Mouse (Mus musculus): Measurements from ENCODE around the gene Rnf114. TPM values are rescaled to one million over a fixed set of nuclear protein-coding genes. Genes with fewer than 3 reads are reported as not detected.

Gene Rnf114
- total RNA-seq, 2 experiments from 2014 or later: 40.0 to 40.9 TPM

DNA sequence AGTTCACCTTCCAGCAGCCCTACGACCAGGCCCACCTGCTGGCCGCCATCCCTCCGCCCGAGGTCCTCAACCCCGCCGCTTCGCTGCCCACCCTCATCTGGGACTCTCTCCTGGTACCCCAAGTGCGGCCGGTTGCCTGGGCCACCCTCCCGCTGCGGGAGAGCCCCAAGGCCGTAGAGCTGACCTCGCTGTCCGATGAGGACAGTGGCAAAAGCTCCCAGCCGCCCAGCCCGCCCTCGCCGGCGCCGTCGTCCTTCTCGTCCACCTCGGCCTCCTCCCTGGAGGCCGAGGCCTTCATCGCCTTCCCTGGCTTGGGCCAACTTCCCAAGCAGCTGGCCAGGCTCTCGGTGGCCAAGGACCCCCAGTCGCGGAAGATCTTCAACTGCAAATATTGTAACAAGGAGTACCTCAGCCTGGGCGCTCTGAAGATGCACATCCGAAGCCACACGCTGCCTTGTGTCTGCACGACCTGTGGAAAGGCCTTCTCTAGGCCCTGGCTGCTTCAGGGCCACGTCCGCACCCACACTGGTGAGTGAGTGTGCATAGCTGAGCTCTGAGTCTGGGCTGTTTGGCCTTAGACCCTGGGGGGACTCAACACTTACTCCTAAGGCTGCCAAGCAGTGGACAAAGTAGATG lies 46.3 kb downstream of the Rnf114 start:
- DNase-seq: peak; percentile 51
- intact Hi-C loops (cut with DNase I): loop anchor here (5.0 kb wide), 2 partner anchors 124 to 359 kb away; partner anchors contain the start of gene Gm20431

DNA sequence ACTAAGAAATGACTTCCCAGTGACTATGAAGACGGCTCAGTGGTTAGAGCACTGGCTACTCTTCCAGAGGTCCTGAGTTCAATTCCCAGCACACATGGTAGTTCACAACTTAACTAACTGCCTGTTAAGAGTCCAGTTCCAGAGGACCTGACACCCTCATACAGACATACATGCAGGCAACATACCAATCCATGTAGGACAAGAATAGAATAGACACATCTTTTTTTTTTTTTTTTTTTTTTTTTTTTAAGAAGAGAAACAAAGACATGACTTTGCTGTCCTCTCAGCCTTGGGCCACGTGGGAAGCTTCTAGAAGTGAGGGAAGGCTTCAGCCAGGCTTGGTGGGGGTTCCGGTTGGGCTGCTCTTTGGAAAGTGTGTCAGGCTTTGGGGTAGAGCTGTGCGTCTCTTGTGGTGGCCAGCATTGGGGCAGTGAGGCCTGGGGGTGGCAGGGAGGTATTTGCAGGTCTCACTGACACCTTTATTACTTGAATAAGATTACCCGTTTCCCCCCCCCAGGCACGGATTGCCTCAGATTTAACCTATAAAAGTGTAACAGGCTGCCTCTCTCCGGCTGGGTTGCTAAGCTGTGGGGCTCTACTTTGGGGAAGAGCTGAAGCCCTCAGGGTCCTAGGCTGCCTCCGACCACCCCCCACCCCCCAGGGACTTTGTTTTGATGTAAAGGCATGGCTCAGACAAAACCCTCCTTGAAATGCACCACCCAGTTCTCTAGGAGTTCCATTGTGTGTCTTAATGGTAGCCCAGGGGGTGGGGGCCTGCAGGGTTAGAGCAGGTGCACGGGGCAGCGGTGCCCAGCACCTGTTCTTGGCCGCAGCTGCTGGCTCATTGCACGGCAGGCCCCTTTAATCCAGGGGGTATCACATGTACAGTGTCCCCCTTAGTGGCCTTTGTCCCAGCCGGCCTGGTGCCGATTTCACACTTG lies 47.4 kb downstream of the Rnf114 start:
- H3K4me3 ChIP-seq: peak overlapping the region; percentile 82
- intact Hi-C loops (cut with DNase I): loop anchor here (5.0 kb wide), 2 partner anchors 122 to 357 kb away; partner anchors contain the start of gene Gm20431
- TF ChIP-seq CTCF (IDR thresholded peaks at IDR 0.05): no peak
- H3K27ac ChIP-seq: peak overlapping the region; percentile 86
- peak; percentile 51 for DNase-seq

More for the DNA sequence above, 46.3 kb downstream of the Rnf114 start:
- TF ChIP-seq CTCF (IDR thresholded peaks at IDR 0.05): no peak
- Histone ChIP-seq H3K27ac (peak overlapping the region; percentile 86), H3K4me3 (peak overlapping the region; percentile 82)

DNA sequence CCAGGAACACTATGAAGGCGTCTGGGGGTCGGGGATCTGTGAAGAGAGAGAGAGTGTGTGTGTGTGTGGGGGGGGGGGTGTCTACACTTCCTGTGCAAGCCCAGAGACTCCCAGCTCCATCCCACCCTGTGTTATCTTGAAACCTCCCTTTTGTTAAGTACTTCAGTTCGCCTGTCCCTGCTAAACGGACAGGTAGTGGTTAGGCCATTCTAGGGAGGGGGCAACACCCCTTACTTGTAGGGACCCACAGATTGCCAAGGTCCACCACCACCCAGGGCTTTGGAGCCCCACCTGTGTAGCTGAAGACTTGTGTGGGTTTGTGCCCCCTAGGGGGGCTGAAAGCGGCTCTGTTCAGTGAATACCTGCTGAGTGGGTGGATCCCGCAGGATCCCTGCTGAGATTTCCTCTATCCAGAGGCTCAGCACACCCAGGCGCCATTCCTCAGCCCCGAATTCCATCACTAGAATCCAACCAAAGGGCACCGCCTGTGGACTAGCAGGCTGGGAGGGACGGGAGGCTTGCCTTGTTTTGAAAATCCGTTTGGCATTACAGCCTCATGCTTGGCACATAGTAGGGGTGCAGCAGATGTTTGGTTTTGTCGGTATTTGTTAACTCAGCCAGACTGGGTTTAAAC lies 48.1 kb downstream of the Rnf114 start:
- DNase-seq: peak; percentile 27
- H3K4me3 ChIP-seq: peak overlapping the region; percentile 82
- peak overlapping the region; percentile 86 for H3K27ac ChIP-seq
- TF ChIP-seq CTCF (IDR thresholded peaks at IDR 0.05): no peak
- intact Hi-C loops (cut with DNase I): no loop called here

DNA sequence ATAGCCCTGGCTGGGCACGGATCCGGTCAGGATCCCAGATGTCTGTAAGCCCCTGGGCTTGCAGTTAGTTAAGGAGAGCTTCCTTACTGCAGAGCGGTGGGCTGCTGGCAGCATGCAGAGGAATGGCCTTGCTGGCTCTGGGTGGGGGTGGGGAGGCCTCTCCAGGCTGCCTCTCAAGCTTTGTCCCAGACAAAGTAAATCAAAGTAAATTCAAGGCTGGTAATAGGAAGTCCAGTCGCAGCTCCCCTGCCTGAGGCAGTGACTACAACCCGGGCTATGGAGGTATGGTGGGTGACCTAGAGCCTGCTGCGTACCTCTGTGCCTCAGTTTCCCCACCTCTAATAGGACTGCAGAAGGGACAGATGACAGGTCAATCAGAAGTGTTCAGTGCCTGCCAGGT lies 48.9 kb downstream of the Rnf114 start:
- H3K4me3 ChIP-seq: peak overlapping the region; percentile 82
- intact Hi-C loops (cut with DNase I): no loop called here
- H3K27ac ChIP-seq: peak overlapping the region; percentile 86
- DNase-seq: peak; percentile 12
- TF ChIP-seq CTCF (IDR thresholded peaks at IDR 0.05): no peak

DNA sequence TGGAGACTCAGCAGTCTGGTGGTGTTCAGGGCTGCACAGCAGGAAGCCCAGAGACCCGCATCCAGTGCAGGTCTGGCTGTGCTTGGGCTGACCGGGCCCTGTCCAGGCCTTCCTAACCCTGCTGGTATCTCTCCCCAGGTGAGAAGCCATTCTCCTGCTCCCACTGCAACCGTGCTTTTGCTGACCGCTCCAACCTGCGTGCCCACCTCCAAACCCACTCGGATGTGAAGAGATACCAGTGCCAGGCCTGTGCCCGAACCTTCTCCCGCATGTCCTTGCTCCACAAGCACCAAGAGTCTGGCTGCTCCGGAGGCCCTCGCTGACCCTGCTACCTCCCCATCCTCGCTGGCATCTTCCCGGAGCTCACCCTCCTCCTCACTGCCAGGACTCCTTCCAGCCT lies 49.3 kb downstream of the Rnf114 start:
- peak; percentile 17 for DNase-seq
- intact Hi-C loops (cut with DNase I): no loop called here
- peak overlapping the region; percentile 82 for H3K4me3 ChIP-seq
- peak overlapping the region; percentile 86 for H3K27ac ChIP-seq
- TF ChIP-seq CTCF (IDR thresholded peaks at IDR 0.05): no peak

DNA sequence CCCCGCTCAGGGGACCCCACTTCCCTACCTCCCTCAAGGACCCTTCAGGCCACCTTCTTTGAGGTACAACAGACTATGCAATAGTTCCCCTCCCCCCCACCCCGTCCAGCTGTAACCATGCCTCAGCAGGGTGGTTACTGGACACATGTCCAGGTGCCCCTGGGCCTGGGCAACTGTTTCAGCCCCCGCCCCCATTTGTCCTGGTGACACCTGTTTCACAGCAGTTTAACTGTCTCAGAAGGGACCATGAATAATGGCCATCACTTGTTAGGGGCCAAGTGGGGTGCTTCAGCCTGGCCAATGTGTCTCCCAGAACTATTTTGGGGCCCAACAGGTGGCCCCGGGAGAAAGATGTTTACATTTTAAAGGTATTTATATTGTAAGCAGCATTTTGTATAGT lies 49.9 kb downstream of the Rnf114 start:
- peak; percentile 11 for DNase-seq
- intact Hi-C loops (cut with DNase I): no loop called here
- peak overlapping the region; percentile 82 for H3K4me3 ChIP-seq
- no peak for TF ChIP-seq CTCF (IDR thresholded peaks at IDR 0.05)
- peak overlapping the region; percentile 86 for H3K27ac ChIP-seq

DNA sequence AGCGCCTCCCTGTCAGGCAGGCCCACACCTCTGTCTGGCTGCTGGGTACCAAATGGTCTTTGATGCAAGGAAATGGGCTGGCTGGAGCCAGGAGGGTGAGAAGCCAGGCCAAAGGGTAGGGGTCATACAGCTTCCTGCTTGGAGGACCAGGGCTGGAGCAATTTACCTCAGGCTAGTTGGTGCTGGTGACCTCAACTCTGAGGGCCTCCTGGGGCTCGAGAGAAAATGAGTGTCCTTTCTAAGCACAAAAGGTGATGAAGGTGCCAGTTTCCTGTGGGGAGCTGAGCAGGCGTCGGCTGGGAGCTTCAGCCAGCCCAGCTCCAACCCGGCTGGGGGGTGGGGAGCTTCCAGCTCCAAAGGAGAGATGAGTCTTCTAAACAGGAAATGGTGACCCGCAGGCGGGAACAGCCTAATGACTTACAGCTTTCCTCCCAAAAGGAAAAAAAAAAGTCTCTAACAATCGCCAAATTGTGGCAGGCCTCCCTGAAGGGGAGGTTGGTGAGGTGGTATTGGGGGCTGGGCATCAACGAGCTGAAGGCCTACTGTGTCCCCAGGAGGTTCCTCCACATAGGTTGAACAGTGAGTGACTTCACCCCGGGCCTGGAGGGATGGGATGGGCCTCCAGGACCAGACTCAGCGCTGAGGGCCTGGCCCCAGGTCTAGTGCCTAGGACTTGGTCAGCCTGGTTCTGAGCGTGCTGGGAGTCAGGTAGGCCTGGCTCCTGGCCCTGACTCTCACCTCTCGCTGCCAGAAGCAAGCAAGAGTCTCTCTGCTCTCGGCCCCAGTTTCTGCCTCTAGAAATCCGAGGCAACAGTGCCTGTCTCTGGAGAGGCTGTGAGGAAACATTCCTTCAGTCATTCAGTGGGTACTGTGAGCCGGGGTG lies 50.9 kb downstream of the Rnf114 start:
- no peak for TF ChIP-seq CTCF (IDR thresholded peaks at IDR 0.05)
- intact Hi-C loops (cut with DNase I): no loop called here
- H3K4me3 ChIP-seq: peak overlapping the region; percentile 48
- H3K27ac ChIP-seq: peak overlapping the region; percentile 86
- DNase-seq: peak; percentile 76

DNA sequence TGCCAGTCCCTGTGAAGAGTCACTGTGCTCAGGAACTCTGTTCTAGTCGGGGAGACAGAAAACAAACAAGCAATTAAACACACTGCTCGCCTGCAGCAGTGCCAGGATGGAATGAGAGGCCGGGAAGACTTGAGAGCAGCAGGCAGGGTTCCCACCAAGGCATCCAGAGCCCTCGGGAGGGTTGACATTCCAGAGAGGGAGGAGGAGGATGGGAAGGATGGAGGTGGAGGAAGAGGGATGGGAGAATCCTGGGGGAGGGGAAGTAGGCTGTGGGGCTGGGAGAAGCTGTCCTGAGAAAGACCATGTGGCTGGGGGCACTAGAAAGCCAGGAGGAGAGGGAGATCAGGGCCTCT lies 51.5 kb downstream of the Rnf114 start:
- peak; percentile 41 for DNase-seq
- intact Hi-C loops (cut with DNase I): no loop called here
- no peak for TF ChIP-seq CTCF (IDR thresholded peaks at IDR 0.05)
- peak overlapping the region; percentile 86 for H3K27ac ChIP-seq
- H3K4me3 ChIP-seq: 0 out of 2 replicates have a peak overlapping the region, but pooled peaks have one; percentile 0

DNA sequence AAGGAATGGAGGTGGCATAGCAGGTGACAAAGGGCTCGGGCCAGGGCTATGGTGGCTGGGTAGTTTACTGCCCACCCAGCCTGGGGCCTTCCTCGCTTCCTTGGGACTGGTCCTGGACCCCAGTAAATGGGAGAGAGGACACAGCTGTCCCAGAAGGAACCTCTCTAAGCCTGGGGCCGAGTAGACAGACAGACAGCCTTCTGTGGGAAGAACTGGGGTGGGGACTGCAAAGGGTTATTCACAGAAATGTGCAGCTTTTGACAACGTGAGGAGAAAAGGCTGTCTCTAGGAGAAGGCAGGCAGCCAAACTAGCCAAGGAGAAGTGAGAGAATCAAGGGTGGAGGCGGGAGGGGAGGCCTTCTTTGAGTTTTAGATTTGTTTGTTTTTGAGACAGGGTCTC lies 52.0 kb downstream of the Rnf114 start:
- intact Hi-C loops (cut with DNase I): no loop called here
- Histone ChIP-seq H3K4me3 (no peak overlapping the region), H3K27ac (peak overlapping the region; percentile 86)
- peak; percentile 22 for DNase-seq
- TF ChIP-seq CTCF (IDR thresholded peaks at IDR 0.05): no peak

DNA sequence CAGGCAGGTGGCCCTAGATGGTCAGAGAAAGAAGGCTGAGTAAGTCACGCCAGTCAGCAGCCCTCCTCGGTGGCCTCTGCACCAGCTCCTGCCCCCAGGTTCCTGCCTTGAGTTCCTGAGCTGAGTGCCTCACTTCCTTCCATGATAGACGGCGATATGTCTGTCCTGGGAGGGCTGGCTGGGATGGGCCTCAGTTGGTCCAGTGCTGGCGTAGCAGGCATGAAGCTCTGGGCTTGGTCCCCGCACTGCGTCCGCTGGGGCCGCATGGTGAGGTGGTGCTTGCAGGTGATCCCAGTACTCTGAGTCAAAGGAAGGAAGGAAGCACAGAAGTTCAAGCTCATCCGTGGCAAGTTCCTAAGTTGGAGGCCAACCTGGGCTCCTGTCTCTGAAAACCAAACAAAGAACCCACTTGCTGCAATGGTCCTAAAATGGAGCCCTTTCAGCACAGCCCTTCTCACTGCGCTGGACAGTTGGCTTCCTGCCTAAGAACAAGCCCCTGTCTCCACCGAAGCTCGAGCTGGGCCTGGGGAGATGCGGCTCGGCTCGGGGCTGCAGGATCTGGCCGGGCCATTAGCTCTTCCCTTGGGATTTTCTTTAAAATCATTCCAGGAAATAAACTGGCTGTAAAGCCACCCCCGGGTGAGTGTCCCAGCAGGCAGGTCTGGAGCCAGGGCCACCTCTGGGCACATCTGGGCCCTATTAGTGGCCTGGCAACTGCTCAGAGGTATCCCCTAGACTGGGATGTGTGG lies 54.2 kb downstream of the Rnf114 start:
- peak; percentile 16 for DNase-seq
- peak overlapping the region; percentile 53 for H3K27ac ChIP-seq
- TF ChIP-seq CTCF (IDR thresholded peaks at IDR 0.05): no peak
- intact Hi-C loops (cut with DNase I): no loop called here
- no peak overlapping the region for H3K4me3 ChIP-seq

DNA sequence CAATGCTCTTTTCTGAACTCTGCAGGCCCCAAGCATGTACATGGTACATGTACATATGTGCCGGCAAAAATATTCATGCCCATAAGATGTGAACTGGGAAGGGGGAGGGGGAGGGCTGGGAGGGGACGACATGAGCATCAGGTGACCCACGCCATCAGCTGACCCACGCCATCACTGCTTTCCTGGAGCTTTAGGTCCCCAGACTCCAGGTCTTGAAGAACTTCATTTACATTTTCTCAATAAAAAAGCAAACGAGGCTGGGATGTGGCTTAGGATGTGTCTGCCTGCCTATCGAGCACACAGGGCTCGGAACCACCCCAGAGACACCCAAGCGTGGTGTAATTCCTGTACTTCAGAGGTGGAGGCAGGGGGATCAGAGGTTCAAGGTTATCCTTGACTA lies 55.0 kb downstream of the Rnf114 start:
- H3K27ac ChIP-seq: peak overlapping the region; percentile 53; the same call in 1 of the 2 replicates
- intact Hi-C loops (cut with DNase I): no loop called here
- DNase-seq: no peak
- no peak overlapping the region for H3K4me3 ChIP-seq
- no peak for TF ChIP-seq CTCF (IDR thresholded peaks at IDR 0.05)
